ENCODE assay signal across 9 mouse cellular contexts in genomic region chr4:156185456-156185949, GRCm38 (mm10). TPM values are rescaled to one million over a fixed set of nuclear protein-coding genes. Genes with fewer than 3 reads are reported as not detected.
DNase-seq lines count a peak whose midpoint lies in the region; ATAC-seq and TF ChIP-seq lines count a peak whose summit lies in the region.
"Had no signal": no experiment of that assay in that cellular context is flagged by ENCODE, and none has a peak within 500 bp of the region (broad histone marks: within the 10 kb centered on the region; RNA-seq: fewer than 3 reads in every experiment).

No protein-coding gene starts in this region.

- H3K27me3 ChIP-seq in heart, embryonic 14.5 days (ENCODE audit: control insufficient read depth, insufficient read depth, low read length), result no peaks in the 10 kb centered on the region
- H3K27me3 ChIP-seq in hindbrain, embryonic 12.5 days, result no peaks in the 10 kb centered on the region
- no peaks in the 10 kb centered on the region for H3K27me3 ChIP-seq in midbrain, embryonic 12.5 days

- H3K4me2 ChIP-seq in heart, embryonic 14.5 days (ENCODE audit: low read length), result peak overlapping the region; percentile 67
- peak overlapping the region; percentile 74 for H3K4me2 ChIP-seq in hindbrain, embryonic 12.5 days (replicated peaks)
- H3K4me2 ChIP-seq in midbrain, embryonic 12.5 days (replicated peaks), result peak overlapping the region; percentile 77

- DNase-seq in heart, postnatal 25 days (ENCODE audit: low spot score), result no peak
- peak; percentile 42 for DNase-seq in brain, embryonic 14.5 days (ENCODE audit: low read depth)
- no peak for DNase-seq in adrenal gland, adult 18-20 months (ENCODE audit: low spot score in 2 of 2)
- no peak for DNase-seq in gastrocnemius, adult 8-10 months (ENCODE audit: low spot score in 2 of 2)
- no peak for DNase-seq in adrenal gland, postnatal 10 days

- no peak for ATAC-seq in heart, embryonic 14.5 days (ENCODE audit: insufficient number of reproducible peaks, insufficient read depth, low FRiP score, low read depth)
- peak; percentile 6; the same call in 1 of the 2 replicates for ATAC-seq in hindbrain, embryonic 12.5 days (ENCODE audit: low FRiP score)
- ATAC-seq in midbrain, embryonic 12.5 days (ENCODE audit: low FRiP score, low read depth), result no peak

- peak overlapping the region in 1 of 2 experiments; percentile 51; a peak in 1 of 4 replicates for H3K27ac ChIP-seq in heart, embryonic 14.5 days (replicated peaks in 1 of 2; ENCODE audit: control insufficient read depth in 1 of 2, insufficient read depth in 1 of 2, low read depth in 2 of 2, low read length in 2 of 2)
- peak overlapping the region; percentile 96 for H3K27ac ChIP-seq in hindbrain, embryonic 12.5 days
- H3K27ac ChIP-seq in midbrain, embryonic 12.5 days (replicated peaks), result peak overlapping the region; percentile 94

- H3K9ac ChIP-seq in heart, embryonic 14.5 days (ENCODE audit: low read length), result peak overlapping the region; percentile 63
- peak overlapping the region; percentile 82 for H3K9ac ChIP-seq in hindbrain, embryonic 12.5 days
- peak overlapping the region; percentile 90 for H3K9ac ChIP-seq in midbrain, embryonic 12.5 days (replicated peaks)

- TF ChIP-seq POLR2A in brain, embryonic 14.5 days (IDR thresholded peaks at IDR 0.05; ENCODE audit: borderline replicate concordance, extremely low read depth, insufficient read depth, insufficient read length, poor library complexity, severe bottlenecking), result no peak

- no peaks in the 10 kb centered on the region for H3K9me3 ChIP-seq in heart, embryonic 14.5 days (ENCODE audit: control insufficient read depth, low read length)
- no peaks in the 10 kb centered on the region for H3K9me3 ChIP-seq in hindbrain, embryonic 12.5 days (replicated peaks)
- no peaks in the 10 kb centered on the region for H3K9me3 ChIP-seq in midbrain, embryonic 12.5 days

- peaks cover 35 to 60% of the 10 kb centered on the region in 2 experiments for H3K4me1 ChIP-seq in heart, embryonic 14.5 days (ENCODE audit: control insufficient read depth in 2 of 2, insufficient read depth in 2 of 2, low read length in 2 of 2)
- peaks cover 91% of the 10 kb centered on the region for H3K4me1 ChIP-seq in hindbrain, embryonic 12.5 days
- peaks cover 94% of the 10 kb centered on the region for H3K4me1 ChIP-seq in midbrain, embryonic 12.5 days

- TF ChIP-seq CTCF in brain, embryonic 14.5 days (IDR thresholded peaks at IDR 0.05; ENCODE audit: borderline replicate concordance, extremely low read depth, insufficient read depth, insufficient read length), result no peak

- intact Hi-C loops in heart, postnatal 25 days (cut with DNase I), result no loop called here

- H3K4me3 ChIP-seq in heart, embryonic 14.5 days (ENCODE audit: control insufficient read depth in 1 of 2, insufficient read depth in 1 of 2, low read depth in 1 of 2, low read length in 2 of 2), result peak overlapping the region; percentile 18 to 31
- peak overlapping the region; percentile 46 for H3K4me3 ChIP-seq in hindbrain, embryonic 12.5 days
- peak overlapping the region; percentile 57 for H3K4me3 ChIP-seq in midbrain, embryonic 12.5 days

- peaks cover 52% of the 10 kb centered on the region for H3K36me3 ChIP-seq in heart, embryonic 14.5 days (ENCODE audit: control insufficient read depth, insufficient read depth, low read length)
- H3K36me3 ChIP-seq in hindbrain, embryonic 12.5 days, result peaks cover 29% of the 10 kb centered on the region
- peaks cover 35% of the 10 kb centered on the region for H3K36me3 ChIP-seq in midbrain, embryonic 12.5 days

- 73% methylated on average over 13 of the region's 13 CpGs for WGBS in heart, embryonic 14.5 days
- 61% methylated on average over 13 of the region's 13 CpGs for WGBS in hindbrain, embryonic 12.5 days
- WGBS in midbrain, embryonic 12.5 days, result 47% methylated on average over 13 of the region's 13 CpGs

RNA-seq across cellular contexts. Expression of gene Agrn, which starts 11.8 kb away (rescaled TPM):
- polyA plus RNA-seq in heart, embryonic 14.5 days (2014; fragmentation: Nextera tagmentation; extraction: Ambion mirVana), result 44.1 and 47.0 TPM in 2 replicates
- 10 to 100 TPM; 35.3 to 40.4 TPM for total RNA-seq in heart, postnatal 25 days (2021)
- polyA plus RNA-seq in brain, embryonic 14.5 days (2012; rRNA removed), result 475 and 507 TPM in 2 replicates
- polyA plus RNA-seq in hindbrain, embryonic 12.5 days (2016; fragmentation: Nextera tagmentation; extraction: Ambion mirVana), result 161 and 178 TPM in 2 replicates
- 155 and 160 TPM in 2 replicates for polyA plus RNA-seq in midbrain, embryonic 12.5 days (2016; fragmentation: Nextera tagmentation; extraction: Ambion mirVana)
- total RNA-seq in adrenal gland, adult 18-20 months (2021), result 10 to 100 TPM; 27.8 to 29.7 TPM
- 1 to 10 TPM; 3.3 to 5.9 (median 4.4) TPM for total RNA-seq in gastrocnemius, adult 8-10 months (2022)
- total RNA-seq in adrenal gland, postnatal 10 days (2021), result 10 to 100 TPM; 59.6 to 82.4 TPM

RNA-seq across cellular contexts. Expression of gene Isg15, which starts 15.1 kb away (rescaled TPM):
- polyA plus RNA-seq in heart, embryonic 14.5 days (2014; fragmentation: Nextera tagmentation; extraction: Ambion mirVana), result 0.84 and 1.4 TPM in 2 replicates
- total RNA-seq in heart, postnatal 25 days (2021), result 1 to 10 TPM; 3.2 to 4.5 TPM
- 0.53 and 0.86 TPM in 2 replicates for polyA plus RNA-seq in brain, embryonic 14.5 days (2012; rRNA removed)
- polyA plus RNA-seq in hindbrain, embryonic 12.5 days (2016; fragmentation: Nextera tagmentation; extraction: Ambion mirVana), result 1.2 and 1.3 TPM in 2 replicates
- 1.3 and 2.0 TPM in 2 replicates for polyA plus RNA-seq in midbrain, embryonic 12.5 days (2016; fragmentation: Nextera tagmentation; extraction: Ambion mirVana)
- 1 to 10 TPM; 4.8 to 6.8 TPM for total RNA-seq in adrenal gland, adult 18-20 months (2021)
- total RNA-seq in gastrocnemius, adult 8-10 months (2022), result under 1 TPM in 2 of 4 experiments, not detected in 2; 0.34 to 0.67 TPM
- 1 to 10 TPM; 1.6 to 2.2 TPM for total RNA-seq in adrenal gland, postnatal 10 days (2021)

RNA-seq across cellular contexts. Expression of gene AW011738, which starts 17.6 kb away (rescaled TPM):
- polyA plus RNA-seq in heart, embryonic 14.5 days (2014; fragmentation: Nextera tagmentation; extraction: Ambion mirVana), result 0.84 and 1.4 TPM in 2 replicates
- 1 to 10 TPM; 6.3 to 6.9 TPM for total RNA-seq in heart, postnatal 25 days (2021)
- 3.5 and 4.8 TPM in 2 replicates for polyA plus RNA-seq in brain, embryonic 14.5 days (2012; rRNA removed)
- 7.0 and 7.6 TPM in 2 replicates for polyA plus RNA-seq in hindbrain, embryonic 12.5 days (2016; fragmentation: Nextera tagmentation; extraction: Ambion mirVana)
- 7.6 and 8.1 TPM in 2 replicates for polyA plus RNA-seq in midbrain, embryonic 12.5 days (2016; fragmentation: Nextera tagmentation; extraction: Ambion mirVana)
- 1 to 10 TPM; 3.3 to 4.7 TPM for total RNA-seq in adrenal gland, adult 18-20 months (2021)
- 1 to 10 TPM; 4.3 to 6.3 (median 4.8) TPM for total RNA-seq in gastrocnemius, adult 8-10 months (2022)
- total RNA-seq in adrenal gland, postnatal 10 days (2021), result 1 to 10 TPM; 2.6 to 3.5 TPM

RNA-seq across cellular contexts. Expression of gene Perm1, which starts 30.2 kb away (rescaled TPM):
- 6.1 and 6.5 TPM in 2 replicates for polyA plus RNA-seq in heart, embryonic 14.5 days (2014; fragmentation: Nextera tagmentation; extraction: Ambion mirVana)
- 100 to 1,000 TPM; 227 to 246 TPM for total RNA-seq in heart, postnatal 25 days (2021)
- polyA plus RNA-seq in brain, embryonic 14.5 days (2012; rRNA removed), result 1.1 and 1.7 TPM in 2 replicates
- polyA plus RNA-seq in hindbrain, embryonic 12.5 days (2016; fragmentation: Nextera tagmentation; extraction: Ambion mirVana), result 2.3 and 2.6 TPM in 2 replicates
- 2.0 and 2.1 TPM in 2 replicates for polyA plus RNA-seq in midbrain, embryonic 12.5 days (2016; fragmentation: Nextera tagmentation; extraction: Ambion mirVana)
- total RNA-seq in adrenal gland, adult 18-20 months (2021), result 1 to 10 TPM; 5.8 to 7.4 TPM
- total RNA-seq in gastrocnemius, adult 8-10 months (2022), result 100 to 1,000 TPM; 149 to 208 (median 179) TPM
- 10 to 100 TPM in 1 of 2 experiments, 1 to 10 TPM in 1; 9.8 to 28.4 TPM for total RNA-seq in adrenal gland, postnatal 10 days (2021)
- polyA plus RNA-seq: testis, adult 2 months had no signal

RNA-seq across cellular contexts. Expression of gene Plekhn1, which starts 49.2 kb away (rescaled TPM):
- polyA plus RNA-seq in heart, embryonic 14.5 days (2014; fragmentation: Nextera tagmentation; extraction: Ambion mirVana), result 13.5 and 15.3 TPM in 2 replicates
- 10 to 100 TPM; 10.5 to 10.6 TPM for total RNA-seq in heart, postnatal 25 days (2021)
- 86.7 and 116 TPM in 2 replicates for polyA plus RNA-seq in brain, embryonic 14.5 days (2012; rRNA removed)
- polyA plus RNA-seq in hindbrain, embryonic 12.5 days (2016; fragmentation: Nextera tagmentation; extraction: Ambion mirVana), result 29.0 and 30.5 TPM in 2 replicates
- polyA plus RNA-seq in midbrain, embryonic 12.5 days (2016; fragmentation: Nextera tagmentation; extraction: Ambion mirVana), result 29.7 and 31.9 TPM in 2 replicates
- 10 to 100 TPM; 19.7 to 19.8 TPM for total RNA-seq in adrenal gland, adult 18-20 months (2021)
- total RNA-seq in gastrocnemius, adult 8-10 months (2022), result 1 to 10 TPM; 5.5 to 6.6 (median 6.2) TPM
- total RNA-seq in adrenal gland, postnatal 10 days (2021), result 10 to 100 TPM; 13.3 to 20.3 TPM

Comparison
In these comparisons a context has a peak if more than half of its experiments do, and no peak if none do; other contexts are left out.
1. RNA of gene Agrn, which starts 11.8 kb away (total RNA-seq): 59.6 to 82.4 TPM in adrenal gland, postnatal 10 days, 35.3 to 40.4 TPM in heart, postnatal 25 days and 27.8 to 29.7 TPM in adrenal gland, adult 18-20 months; 3.3 to 5.9 TPM in gastrocnemius, adult 8-10 months; every median in the first group is over 4 times any median in the second.
2. Peak in every context shown above with its lines, with median percentiles within 50 percentile points of each other: H3K4me2 ChIP-seq, H3K4me3 ChIP-seq and H3K9ac ChIP-seq.